Mouse (Mus musculus) liver, embryonic 12.5 days (tissue): Measurements from ENCODE around the gene Vcam1. TPM values are rescaled to one million over a fixed set of nuclear protein-coding genes. Genes with fewer than 3 reads are reported as not detected.

Experiments
- ATAC-seq: fragments of 200-750 bp; cut with Nextera tagmentation; 2 replicates; pipeline ENCODE4 v1.8.0; 2017; ENCODE audit warnings: moderate number of reproducible peaks, mild to moderate bottlenecking, moderate library complexity
- H3K27ac ChIP-seq: fragments of 300-500 bp; sonication (generic); 2 replicates; pipeline ENCODE4 v1.5.1; 2016; ENCODE audit warnings: mild to moderate bottlenecking
- H3K27me3 ChIP-seq: fragments of 300-500 bp; sonication (generic); replicated peaks from 2 replicates; pipeline ENCODE4 v1.6.1; 2016; ENCODE audit warnings: mild to moderate bottlenecking, moderate library complexity
- H3K36me3 ChIP-seq: fragments of 300-500 bp; sonication (generic); 2 replicates; pipeline ENCODE4 v1.6.1; 2016; ENCODE audit warnings: mild to moderate bottlenecking, moderate library complexity
- H3K4me1 ChIP-seq: fragments of 300-500 bp; sonication (generic); 2 replicates; pipeline ENCODE4 v1.6.1; 2016
- H3K4me2 ChIP-seq: fragments of 300-500 bp; sonication (generic); 2 replicates; pipeline ENCODE4 v1.6.1; 2016; ENCODE audit warnings: mild to moderate bottlenecking, moderate library complexity
- H3K4me3 ChIP-seq: fragments of 300-500 bp; sonication (generic); 2 replicates; pipeline ENCODE4 v1.5.1; 2016; ENCODE audit warnings: mild to moderate bottlenecking, moderate library complexity
- H3K9ac ChIP-seq: fragments of 300-500 bp; sonication (generic); 2 replicates; pipeline ENCODE4 v1.6.1; 2016; ENCODE audit warnings: mild to moderate bottlenecking, moderate library complexity
- H3K9me3 ChIP-seq: fragments of 300-500 bp; sonication (generic); replicated peaks from 2 replicates; pipeline ENCODE4 v1.6.1; 2016; ENCODE audit warnings: mild to moderate bottlenecking, moderate library complexity
- WGBS: fragments of 180-500 bp; shearing (Covaris S2); methylation state at CpG from one replicate; pipeline ENCODE4 v1.1.7; 2016; ENCODE audit not compliant: insufficient replicate concordance; 5-methylcytosine and 5-hydroxymethylcytosine counted together
- polyA plus RNA-seq: library from polyadenylated mRNA; unstranded; fragments of >200 nt; fragmentation: Nextera tagmentation; extraction: Ambion mirVana; gene quantifications from 2 replicates; pipeline ENCODE4 v1.2.1, GENCODE M21; 2016

Vcam1 gene
- polyA plus RNA-seq, 1 experiment from 2014 or later: 47.5 TPM

DNA sequence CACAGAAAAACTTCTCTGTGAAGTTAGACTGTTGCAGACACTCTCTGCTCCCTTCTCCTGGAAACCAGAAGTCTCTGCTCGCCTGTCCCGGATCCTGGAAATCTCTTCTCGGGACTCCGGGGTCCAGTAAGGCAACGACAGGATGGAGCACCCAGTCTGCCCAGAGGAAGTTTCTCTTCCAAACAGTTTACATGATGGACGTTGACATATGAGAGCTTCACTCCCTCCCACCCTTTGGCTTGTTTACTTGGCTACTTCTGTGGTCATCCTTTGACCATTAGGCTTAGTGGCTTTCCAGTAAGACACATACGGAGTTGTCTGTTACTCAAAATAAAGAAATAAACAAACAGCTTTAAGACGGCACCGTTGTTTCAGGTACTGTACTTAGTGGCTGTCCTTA lies 19.2 kb upstream of the Vcam1 start:
- ATAC-seq: no peak
- Histone ChIP-seq H3K4me1 (no peaks in the 10 kb centered on the region), H3K27ac (no peak overlapping the region), H3K4me2 (no peak overlapping the region), H3K9me3 (no peaks in the 10 kb centered on the region), H3K27me3 (no peaks in the 10 kb centered on the region), H3K36me3 (no peaks in the 10 kb centered on the region), H3K4me3 (no peak overlapping the region), H3K9ac (no peak overlapping the region)
- 63% methylated on average over 9 of the region's 9 CpGs for WGBS

DNA sequence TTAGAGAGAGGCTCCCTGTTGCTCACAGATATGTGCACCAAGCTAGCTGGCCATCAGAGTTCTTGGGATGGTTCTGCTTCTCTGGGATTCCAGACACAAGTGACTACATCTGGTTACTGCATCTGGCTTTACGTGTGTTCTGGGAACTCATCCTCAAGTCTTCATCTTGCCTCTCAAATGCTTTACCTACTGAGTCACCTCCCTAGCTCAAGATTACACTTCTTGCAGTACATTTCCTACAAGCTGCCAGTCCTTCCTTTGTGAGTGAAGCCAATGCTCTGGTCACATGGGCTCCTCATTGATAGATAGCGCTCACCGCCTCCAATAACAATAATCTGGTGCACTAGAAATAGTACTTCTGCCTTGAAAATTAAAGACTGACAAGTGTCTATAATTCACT lies 11.7 kb upstream of the Vcam1 start:
- Histone ChIP-seq H3K27me3 (no peaks in the 10 kb centered on the region), H3K27ac (no peak overlapping the region), H3K36me3 (no peaks in the 10 kb centered on the region), H3K4me2 (no peak overlapping the region), H3K9me3 (no peaks in the 10 kb centered on the region), H3K4me3 (no peak overlapping the region), H3K4me1 (peaks cover 14% of the 10 kb centered on the region), H3K9ac (no peak overlapping the region)
- 75% methylated on average over 3 of the region's 3 CpGs for WGBS
- ATAC-seq: no peak

- WGBS: 18% methylated on average over 5 of the region's 5 CpGs
Measured at GRCm38 (mm10) chr3:116139000-116139399, 9.5 kb upstream of the Vcam1 start.

DNA sequence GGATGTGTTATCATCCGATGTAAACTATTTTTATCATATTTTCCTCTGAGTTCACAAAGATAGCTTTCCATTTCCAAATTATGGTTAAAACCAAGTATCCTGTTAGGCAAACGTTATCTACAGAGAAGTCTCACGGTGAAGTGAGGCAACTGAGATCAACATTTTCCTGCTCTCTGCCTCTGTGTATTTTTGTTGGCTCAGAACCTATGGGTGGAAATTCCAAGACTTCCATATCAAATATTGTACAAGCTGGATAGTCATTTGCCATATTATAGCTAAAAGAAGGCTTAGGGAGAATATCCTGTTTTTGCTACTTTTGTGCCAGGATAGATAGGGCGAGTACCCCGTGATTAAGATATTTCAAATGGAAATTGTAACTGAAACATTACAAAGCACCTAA lies 8.6 kb upstream of the Vcam1 start:
- H3K4me2 ChIP-seq: no peak overlapping the region
- H3K36me3 ChIP-seq: no peaks in the 10 kb centered on the region
- H3K27ac ChIP-seq: no peak overlapping the region
- no peaks in the 10 kb centered on the region for H3K27me3 ChIP-seq
- no peak for ATAC-seq
- WGBS: 51% methylated on average over 5 of the region's 5 CpGs
- H3K4me1 ChIP-seq: peaks cover 14% of the 10 kb centered on the region
- no peak overlapping the region for H3K4me3 ChIP-seq
- H3K9ac ChIP-seq: no peak overlapping the region
- no peaks in the 10 kb centered on the region for H3K9me3 ChIP-seq

More at GRCm38 (mm10) chr3:116139000-116139399, 9.5 kb upstream of the Vcam1 start:
- H3K36me3 ChIP-seq: no peaks in the 10 kb centered on the region
- no peak overlapping the region for H3K27ac ChIP-seq
- no peak overlapping the region for H3K4me2 ChIP-seq
- no peak overlapping the region for H3K4me3 ChIP-seq
- no peaks in the 10 kb centered on the region for H3K9me3 ChIP-seq
- no peaks in the 10 kb centered on the region for H3K27me3 ChIP-seq
- no peak overlapping the region for H3K9ac ChIP-seq
- ATAC-seq: peak; percentile 64; the same call in 1 of the 2 replicates
- H3K4me1 ChIP-seq: peaks cover 14% of the 10 kb centered on the region

GRCm38 (mm10) chr3:116133363-116133762 lies 3.9 kb upstream of the Vcam1 start:
- H3K36me3 ChIP-seq: no peaks in the 10 kb centered on the region
- H3K27me3 ChIP-seq: no peaks in the 10 kb centered on the region
- ATAC-seq: no peak
- no peaks in the 10 kb centered on the region for H3K4me1 ChIP-seq
- no peak overlapping the region for H3K4me2 ChIP-seq
- 40% methylated on average over 5 of the region's 5 CpGs for WGBS
- no peak overlapping the region for H3K9ac ChIP-seq
- no peak overlapping the region for H3K27ac ChIP-seq
- no peak overlapping the region for H3K4me3 ChIP-seq
- no peaks in the 10 kb centered on the region for H3K9me3 ChIP-seq

- H3K27me3 ChIP-seq: no peaks in the 10 kb centered on the region
- 56% methylated on average over 3 of the region's 3 CpGs for WGBS
- no peak overlapping the region for H3K27ac ChIP-seq
- H3K4me1 ChIP-seq: no peaks in the 10 kb centered on the region
- H3K36me3 ChIP-seq: no peaks in the 10 kb centered on the region
- no peak overlapping the region for H3K4me2 ChIP-seq
- H3K9me3 ChIP-seq: no peaks in the 10 kb centered on the region
- ATAC-seq: no peak
- H3K9ac ChIP-seq: no peak overlapping the region
- no peak overlapping the region for H3K4me3 ChIP-seq
Measured at GRCm38 (mm10) chr3:116130711-116131110, 1.2 kb upstream of the Vcam1 start.

DNA sequence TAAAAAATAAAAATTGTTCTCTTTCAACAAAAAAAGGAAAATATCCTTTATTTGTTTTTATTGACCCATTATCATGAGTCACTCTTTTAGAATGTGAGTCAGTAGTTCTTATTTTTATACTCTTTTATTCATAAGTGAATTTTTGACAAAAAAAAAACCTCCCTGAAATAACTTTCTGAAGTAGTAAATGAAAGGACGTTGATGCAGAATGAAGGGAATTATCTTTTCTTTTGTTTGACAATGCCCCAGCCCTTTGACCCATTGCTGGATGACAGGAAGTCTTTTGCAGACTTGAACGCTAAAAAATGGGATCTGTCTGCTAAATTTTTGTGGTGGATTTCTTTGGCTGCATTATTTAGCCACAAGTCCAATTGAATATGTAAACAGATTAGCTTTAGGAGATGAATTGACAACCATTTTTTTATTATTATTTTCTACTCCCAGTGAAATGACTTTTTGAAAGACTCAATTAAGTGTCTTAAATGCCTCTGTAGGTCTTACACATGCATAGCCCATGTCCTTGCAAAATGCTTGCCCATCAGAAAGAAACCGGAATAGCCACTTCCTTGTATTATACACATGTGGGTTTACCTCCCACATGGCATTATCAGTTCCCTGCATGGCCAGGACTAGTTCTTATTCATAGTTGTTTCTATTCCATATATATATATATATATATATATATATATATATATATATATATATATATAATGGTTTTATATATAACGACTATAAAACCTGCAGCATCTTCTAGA lies 530 bp upstream of the Vcam1 start:
- no peak overlapping the region for H3K27ac ChIP-seq
- ATAC-seq: no peak

DNA sequence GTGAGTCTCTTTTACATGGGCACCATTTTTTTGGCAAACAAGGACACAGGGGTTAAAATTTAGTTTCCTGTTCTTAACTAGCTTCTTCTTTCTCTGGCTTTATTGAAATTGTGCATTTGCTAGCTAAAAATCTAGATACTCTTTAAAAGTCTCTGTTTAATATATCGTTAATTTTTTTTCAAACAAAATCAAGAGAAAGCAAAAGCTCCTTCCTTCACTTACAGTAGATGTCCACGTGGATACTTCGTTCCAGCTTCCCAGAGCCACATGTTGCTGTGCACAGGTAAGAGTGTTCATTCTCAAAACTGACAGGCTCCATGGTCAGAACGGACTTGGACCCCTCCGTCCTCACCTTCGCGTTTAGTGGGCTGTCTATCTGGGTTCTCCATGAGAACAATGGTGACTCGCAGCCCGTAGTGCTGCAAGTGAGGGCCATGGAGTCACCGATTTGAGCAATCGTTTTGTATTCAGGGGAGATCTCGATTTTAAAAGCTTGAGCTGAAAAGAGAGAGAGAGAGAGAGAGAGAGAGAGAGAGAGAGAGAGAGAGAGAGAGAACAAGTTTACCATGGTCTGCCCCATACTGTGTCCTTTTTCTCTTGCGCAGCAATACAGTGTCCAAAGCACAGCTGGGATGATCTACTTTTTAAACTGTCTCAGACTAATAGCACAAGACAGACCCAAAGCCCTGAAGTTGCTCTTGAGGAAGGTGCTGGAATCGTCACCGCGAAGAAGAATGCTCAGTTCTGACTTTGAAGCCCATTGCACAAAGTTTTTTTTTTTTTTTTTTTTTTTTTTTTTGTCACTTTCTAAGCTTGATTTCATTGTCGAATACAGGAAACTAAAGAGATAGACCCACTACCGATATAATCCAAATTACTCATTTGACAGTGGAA lies 930 bp downstream of the Vcam1 start:
- ATAC-seq: no peak
- H3K36me3 ChIP-seq: peaks cover 7% of the 10 kb centered on the region
- 65% methylated on average over 18 of the region's 18 CpGs for WGBS
- no peaks in the 10 kb centered on the region for H3K27me3 ChIP-seq
- no peaks in the 10 kb centered on the region for H3K9me3 ChIP-seq
- peak overlapping the region; percentile 18; the same call in 1 of the 2 replicates for H3K27ac ChIP-seq
- peak overlapping the region; percentile 37 for H3K4me3 ChIP-seq
- H3K4me1 ChIP-seq: no peaks in the 10 kb centered on the region
- peak overlapping the region; percentile 9 for H3K9ac ChIP-seq
- peak overlapping the region; percentile 43 for H3K4me2 ChIP-seq

More for the DNA sequence above, 530 bp upstream of the Vcam1 start:
- Histone ChIP-seq H3K4me2 (no peak overlapping the region), H3K9me3 (no peaks in the 10 kb centered on the region), H3K9ac (no peak overlapping the region), H3K4me3 (no peak overlapping the region), H3K27me3 (no peaks in the 10 kb centered on the region), H3K4me1 (no peaks in the 10 kb centered on the region), H3K36me3 (no peaks in the 10 kb centered on the region)
- WGBS: 44% methylated on average over 4 of the region's 4 CpGs

DNA sequence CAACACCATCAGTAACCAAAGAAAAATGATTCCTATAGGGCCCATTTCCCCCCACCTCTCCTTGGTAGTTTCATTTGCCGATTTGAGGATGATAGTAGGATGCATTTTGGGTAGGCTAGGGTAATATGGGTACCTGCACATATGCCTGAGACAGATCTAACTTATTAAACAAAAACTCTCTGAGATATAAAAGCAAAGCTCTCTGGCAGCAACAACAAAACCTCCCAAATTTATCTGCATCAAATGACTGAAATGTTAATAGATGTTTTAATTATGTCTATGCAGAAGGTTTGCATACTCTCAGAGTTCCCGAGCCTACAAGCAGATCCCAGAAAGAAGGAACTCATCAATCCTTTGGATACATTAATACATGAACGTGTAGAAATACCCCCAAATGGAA lies 1.7 kb downstream of the Vcam1 start:
- Histone ChIP-seq H3K36me3 (peaks cover 7% of the 10 kb centered on the region), H3K9me3 (no peaks in the 10 kb centered on the region), H3K9ac (peak overlapping the region; percentile 9; the same call in 1 of the 2 replicates), H3K27ac (no peak overlapping the region), H3K4me2 (peak overlapping the region; percentile 43), H3K4me1 (no peaks in the 10 kb centered on the region), H3K4me3 (peak overlapping the region; percentile 37), H3K27me3 (no peaks in the 10 kb centered on the region)
- WGBS: 42% methylated on average over 3 of the region's 3 CpGs
- ATAC-seq: no peak

DNA sequence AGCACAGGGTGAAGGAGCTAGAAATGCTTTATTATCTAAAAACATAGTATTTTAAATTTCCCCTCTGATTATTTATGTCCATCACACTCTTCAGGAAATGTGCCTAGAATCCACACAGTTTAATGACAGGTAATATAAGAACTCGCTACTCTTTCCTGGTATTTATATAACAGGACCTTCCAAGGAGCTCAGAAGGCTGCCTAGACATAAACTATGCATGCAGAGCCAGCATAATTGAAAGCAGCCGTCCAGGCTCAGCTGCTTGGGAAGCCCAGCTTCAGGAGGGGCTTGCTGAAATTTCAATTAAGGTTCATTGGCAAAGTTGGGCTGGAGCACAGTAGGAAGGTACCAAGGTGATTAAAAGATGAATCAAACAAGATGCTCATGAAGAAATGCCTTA lies 2.2 kb downstream of the Vcam1 start:
- Histone ChIP-seq H3K9ac (no peak overlapping the region), H3K9me3 (no peaks in the 10 kb centered on the region), H3K27ac (no peak overlapping the region), H3K4me2 (peak overlapping the region; percentile 43), H3K4me1 (no peaks in the 10 kb centered on the region), H3K27me3 (no peaks in the 10 kb centered on the region), H3K4me3 (peak overlapping the region; percentile 31; the same call in 1 of the 2 replicates), H3K36me3 (peaks cover 7% of the 10 kb centered on the region)
- 50% methylated on average over 2 of the region's 2 CpGs for WGBS
- ATAC-seq: no peak

GRCm38 (mm10) chr3:116126508-116127190 lies 2.8 kb downstream of the Vcam1 start:
- Histone ChIP-seq H3K4me1 (no peaks in the 10 kb centered on the region), H3K27me3 (no peaks in the 10 kb centered on the region), H3K4me2 (peak overlapping the region; percentile 43), H3K9me3 (no peaks in the 10 kb centered on the region), H3K4me3 (peak overlapping the region; percentile 31), H3K9ac (no peak overlapping the region), H3K36me3 (peaks cover 11% of the 10 kb centered on the region), H3K27ac (0 out of 2 replicates have a peak overlapping the region, but pooled peaks have one; percentile 27)
- WGBS: 57% methylated on average over 7 of the region's 7 CpGs
- ATAC-seq: no peak
